Mouse (Mus musculus) heart, adult 2 months (tissue): ENCODE data around the gene Trmt1l.

ENCODE experiments used
- EP300 ChIP-seq: fragments of 200-500 bp; IDR thresholded peaks from 2 replicates; pipeline ENCODE4 v1.6.1; 2011; ENCODE audit warnings: low read depth, low read length, control low read depth; ENCODE audit not compliant: insufficient read depth
- POLR2A ChIP-seq: fragments of 200-500 bp; IDR thresholded peaks from 2 replicates; pipeline ENCODE4 v1.6.1; 2011; ENCODE audit warnings: mild to moderate bottlenecking, low read depth, low read length, control low read depth; ENCODE audit not compliant: insufficient read depth

DNA sequence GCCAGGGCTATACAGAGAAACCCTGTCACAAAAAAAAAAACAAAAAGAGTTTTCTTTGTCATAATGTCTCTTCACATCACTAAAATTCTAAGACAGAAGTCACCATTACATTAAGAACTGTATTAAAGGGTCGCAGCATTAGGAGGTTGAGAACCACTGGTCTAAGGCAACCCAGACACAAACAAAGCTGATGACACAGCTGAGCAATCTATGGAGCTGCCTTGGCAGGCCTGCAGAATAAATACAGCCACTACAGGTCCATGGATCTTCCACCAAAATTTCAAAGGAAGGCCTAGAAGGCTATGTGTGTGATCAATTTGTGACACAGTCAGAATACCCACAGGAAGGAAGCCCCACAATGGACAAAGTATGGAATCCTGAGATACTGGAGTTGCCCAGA lies 54.2 kb downstream of the Trmt1l start:
- TF ChIP-seq EP300 (no peak), POLR2A (no peak)
